In the genomic region with DNA sequence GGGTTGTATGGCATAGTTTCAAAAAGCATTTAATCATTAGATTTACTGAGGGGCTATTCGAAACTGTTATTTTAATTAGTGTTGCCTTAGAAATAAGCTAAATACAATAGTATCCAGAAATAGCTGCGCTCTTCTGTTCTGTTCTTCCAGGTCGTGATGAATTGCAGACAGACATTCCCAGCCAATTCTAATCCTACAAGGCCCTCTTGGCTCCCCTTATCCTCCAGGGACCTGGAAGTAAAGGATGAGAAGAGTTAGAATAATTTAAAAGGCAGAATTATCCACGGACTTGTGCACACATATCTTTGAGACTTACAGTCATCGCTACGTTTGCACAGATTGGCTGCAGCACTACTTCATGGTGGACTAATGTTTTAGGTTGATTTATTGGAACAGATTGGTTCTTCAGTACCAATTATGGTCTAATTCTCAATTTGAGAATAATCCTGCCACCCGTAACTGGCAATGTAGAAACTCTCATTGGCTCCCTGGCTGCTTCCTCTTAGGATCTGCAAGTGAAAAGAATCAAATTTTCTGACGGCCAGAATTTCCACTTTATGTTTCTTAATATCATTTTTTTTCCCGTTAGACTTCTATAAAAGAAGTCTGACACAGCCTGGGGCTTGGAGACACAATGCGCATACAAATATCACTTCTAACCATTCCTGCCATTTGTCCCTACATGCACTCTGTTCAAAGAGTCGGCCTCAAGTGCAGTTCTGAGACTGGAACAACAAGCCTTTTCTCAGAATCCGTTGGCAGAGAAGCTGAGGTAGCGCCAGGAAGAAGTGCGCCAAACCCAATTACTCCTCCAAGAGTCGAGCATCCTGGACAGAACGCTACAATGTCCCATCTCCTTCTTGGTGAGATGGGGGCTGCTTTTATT, we compare ENCODE assay signal across 11 mouse cellular contexts.
DNase-seq lines count a peak whose midpoint lies in the region; ATAC-seq and TF ChIP-seq lines count a peak whose summit lies in the region.
"Had no signal": no experiment of that assay in that cellular context is flagged by ENCODE, and none has a peak within 500 bp of the region (broad histone marks: within the 10 kb centered on the region; RNA-seq: fewer than 3 reads in every experiment).

No protein-coding gene starts in this region.

- no peak overlapping the region for H3K9ac ChIP-seq in forebrain, embryonic 14.5 days (ENCODE audit: low read length)
- no peak overlapping the region for H3K9ac ChIP-seq in midbrain, embryonic 15.5 days
- H3K9ac ChIP-seq: liver, embryonic 13.5 days had no signal

- TF ChIP-seq CTCF in left cerebral cortex, adult 2 months (IDR thresholded peaks at IDR 0.05) = no peak

- intact Hi-C loops in left cerebral cortex, postnatal 4 days (cut with DNase I) = no loop called here
- intact Hi-C loops in left cerebral cortex, adult 2 months (cut with DNase I) = no loop called here

- H3K36me3 ChIP-seq in forebrain, embryonic 14.5 days (ENCODE audit: control insufficient read depth, insufficient read depth, low read length) = no peaks in the 10 kb centered on the region
- H3K36me3 ChIP-seq in forebrain, embryonic 10.5 days (replicated peaks) = no peaks in the 10 kb centered on the region
- no peaks in the 10 kb centered on the region for H3K36me3 ChIP-seq in midbrain, embryonic 15.5 days (replicated peaks)
- H3K36me3 ChIP-seq: liver, embryonic 13.5 days had no signal

- ATAC-seq in forebrain, embryonic 14.5 days = peak; percentile 20; the same call in 1 of the 2 replicates
- ATAC-seq in midbrain, embryonic 15.5 days (replicated peaks) = peak; percentile 84

- H3K9me3 ChIP-seq in forebrain, embryonic 14.5 days (replicated peaks; ENCODE audit: control insufficient read depth, low read length) = no peaks in the 10 kb centered on the region; the same call in 1 of the 2 replicates
- H3K9me3 ChIP-seq in forebrain, embryonic 10.5 days = no peaks in the 10 kb centered on the region; the same call in 1 of the 2 replicates
- H3K9me3 ChIP-seq in midbrain, embryonic 15.5 days = no peaks in the 10 kb centered on the region
- H3K9me3 ChIP-seq: liver, embryonic 13.5 days had no signal

- WGBS in forebrain, embryonic 14.5 days = 75% methylated on average over 16 of the region's 16 CpGs
- WGBS in forebrain, embryonic 10.5 days = 92% methylated on average over 16 of the region's 16 CpGs
- WGBS in midbrain, embryonic 15.5 days = 58% methylated on average over 16 of the region's 16 CpGs

- peak; percentile 42 for DNase-seq in forebrain, embryonic 14.5 days (ENCODE audit: low spot score)
- DNase-seq in forebrain, embryonic 10.5 days (ENCODE audit: extremely low spot score, low spot score) = no peak
- peak; percentile 8 for DNase-seq in left cerebral cortex, postnatal 4 days
- DNase-seq in left cerebral cortex, adult 2 months (ENCODE audit: extremely low spot score in 1 of 2, low spot score in 2 of 2) = no peak
- DNase-seq in cerebellum, postnatal 10 days = peak; percentile 31 to 47
- DNase-seq in thymus, postnatal 4 days = no peak
- DNase-seq: heart, adult 18-20 months; kidney, postnatal 10 days; liver, embryonic 13.5 days; thymus, adult 2 months had no signal

- no peak overlapping the region for H3K4me2 ChIP-seq in forebrain, embryonic 14.5 days (ENCODE audit: low read length)
- no peak overlapping the region for H3K4me2 ChIP-seq in midbrain, embryonic 15.5 days
- H3K4me2 ChIP-seq: liver, embryonic 13.5 days had no signal

- H3K27ac ChIP-seq in forebrain, embryonic 14.5 days (ENCODE audit: low read depth, low read length) = no peak overlapping the region
- H3K27ac ChIP-seq in forebrain, embryonic 10.5 days = no peak overlapping the region
- H3K27ac ChIP-seq in left cerebral cortex, adult 2 months = no peak overlapping the region
- H3K27ac ChIP-seq in midbrain, embryonic 15.5 days = peak overlapping the region; percentile 21; the same call in 1 of the 2 replicates
- H3K27ac ChIP-seq: liver, embryonic 13.5 days had no signal

- H3K27me3 ChIP-seq in forebrain, embryonic 14.5 days (replicated peaks; ENCODE audit: control insufficient read depth, insufficient read depth, low read length) = no peaks in the 10 kb centered on the region
- no peaks in the 10 kb centered on the region for H3K27me3 ChIP-seq in forebrain, embryonic 10.5 days (ENCODE audit: poor library complexity, severe bottlenecking)
- H3K27me3 ChIP-seq in midbrain, embryonic 15.5 days (replicated peaks) = no peaks in the 10 kb centered on the region
- H3K27me3 ChIP-seq: liver, embryonic 13.5 days had no signal

- H3K4me1 ChIP-seq in forebrain, embryonic 14.5 days (ENCODE audit: control insufficient read depth, insufficient read depth, low read length) = no peaks in the 10 kb centered on the region
- no peaks in the 10 kb centered on the region for H3K4me1 ChIP-seq in forebrain, embryonic 10.5 days
- peaks cover 6% of the 10 kb centered on the region; the same call in 1 of the 2 replicates for H3K4me1 ChIP-seq in midbrain, embryonic 15.5 days
- H3K4me1 ChIP-seq: liver, embryonic 13.5 days had no signal

- no peak overlapping the region for H3K4me3 ChIP-seq in forebrain, embryonic 14.5 days (ENCODE audit: low read depth, low read length)
- no peak overlapping the region for H3K4me3 ChIP-seq in forebrain, embryonic 10.5 days
- no peak overlapping the region for H3K4me3 ChIP-seq in left cerebral cortex, adult 2 months
- H3K4me3 ChIP-seq in midbrain, embryonic 15.5 days = no peak overlapping the region
- H3K4me3 ChIP-seq: liver, embryonic 13.5 days had no signal

Comparison
In these comparisons a context has a peak if more than half of its experiments do, and no peak if none do; other contexts are left out.
1. DNase-seq: peak in forebrain, embryonic 14.5 days (single experiment), left cerebral cortex, postnatal 4 days (single experiment) and cerebellum, postnatal 10 days (2 of 2); none in forebrain, embryonic 10.5 days (single experiment), left cerebral cortex, adult 2 months (0 of 2) and thymus, postnatal 4 days (single experiment).